Mouse (Mus musculus) heart, adult 2 months (tissue): ENCODE data around the gene Pecam1.

ENCODE experiments used
- CTCF ChIP-seq: fragments of 200-600 bp; IDR thresholded peaks from 2 replicates; pipeline ENCODE4 v1.8.1; 2022; ENCODE audit warnings: antibody characterized with exemption, mild to moderate bottlenecking, moderate library complexity
- EP300 ChIP-seq: fragments of 200-500 bp; IDR thresholded peaks from 2 replicates; pipeline ENCODE4 v1.6.1; 2011; ENCODE audit warnings: low read depth, low read length, control low read depth; ENCODE audit not compliant: insufficient read depth
- POLR2A ChIP-seq: fragments of 200-500 bp; IDR thresholded peaks from 2 replicates; pipeline ENCODE4 v1.6.1; 2011; ENCODE audit warnings: mild to moderate bottlenecking, low read depth, low read length, control low read depth; ENCODE audit not compliant: insufficient read depth

- no peak for TF ChIP-seq CTCF
- peak; percentile 88 for TF ChIP-seq EP300
- peak; percentile 15 for TF ChIP-seq POLR2A
Observed at GRCm38 (mm10) chr11:106659598-106660295, 90.7 kb downstream of the Pecam1 start.
